Mouse (Mus musculus) neural tube, embryonic 15.5 days (tissue): ENCODE measurements around the gene Kcnh2. TPM values are rescaled to one million over a fixed set of nuclear protein-coding genes. Genes with fewer than 3 reads are reported as not detected.

ENCODE experiments used
- ATAC-seq: fragments of 200-750 bp; cut with Nextera tagmentation; 2 replicates; pipeline ENCODE4 v1.8.0; 2017; ENCODE audit warnings: mild to moderate bottlenecking, moderate TSS enrichment, moderate library complexity; ENCODE audit not compliant: low FRiP score
- H3K27ac ChIP-seq: fragments of 300-500 bp; sonication (generic); replicated peaks from 2 replicates; pipeline ENCODE4 v1.5.1; 2015; ENCODE audit warnings: mild to moderate bottlenecking, inconsistent platforms
- H3K27me3 ChIP-seq: fragments of 300-500 bp; sonication (generic); replicated peaks from 2 replicates; pipeline ENCODE4 v1.6.1; 2015; ENCODE audit warnings: inconsistent platforms
- H3K36me3 ChIP-seq: fragments of 300-500 bp; sonication (generic); 2 replicates; pipeline ENCODE4 v1.6.1; 2015; ENCODE audit warnings: inconsistent platforms
- H3K4me1 ChIP-seq: fragments of 300-500 bp; sonication (generic); 2 replicates; pipeline ENCODE4 v1.6.1; 2015; ENCODE audit warnings: inconsistent platforms
- H3K4me2 ChIP-seq: fragments of 300-500 bp; sonication (generic); 2 replicates; pipeline ENCODE4 v1.6.1; 2015; ENCODE audit warnings: inconsistent platforms, mild to moderate bottlenecking, moderate library complexity
- H3K4me3 ChIP-seq: fragments of 300-500 bp; sonication (generic); replicated peaks from 2 replicates; pipeline ENCODE4 v1.5.1; 2015; ENCODE audit warnings: mild to moderate bottlenecking, inconsistent platforms
- H3K9ac ChIP-seq: fragments of 300-500 bp; sonication (generic); replicated peaks from 2 replicates; pipeline ENCODE4 v1.6.1; 2015; ENCODE audit warnings: mild to moderate bottlenecking, inconsistent platforms
- H3K9me3 ChIP-seq: fragments of 300-500 bp; sonication (generic); replicated peaks from 2 replicates; pipeline ENCODE4 v1.6.1; 2016; ENCODE audit warnings: inconsistent platforms
- WGBS: fragments of 180-500 bp; shearing (Covaris S2); methylation state at CpG from one replicate; pipeline ENCODE4 v1.1.7; 2015; ENCODE audit warnings: mixed read lengths; 5-methylcytosine and 5-hydroxymethylcytosine counted together
- polyA plus RNA-seq: library from polyadenylated mRNA; unstranded; fragments of >200 nt; fragmentation: Nextera tagmentation; extraction: Ambion mirVana; gene quantifications from 2 replicates; pipeline ENCODE4 v1.2.1, GENCODE M21; 2015

Kcnh2 gene
- polyA plus RNA-seq, 1 experiment from 2014 or later: 18.2 TPM

- Histone ChIP-seq H3K27me3 (no peaks in the 10 kb centered on the region), H3K4me1 (peaks cover 40% of the 10 kb centered on the region), H3K9ac (no peak overlapping the region), H3K27ac (no peak overlapping the region), H3K4me2 (no peak overlapping the region), H3K9me3 (no peaks in the 10 kb centered on the region), H3K4me3 (no peak overlapping the region), H3K36me3 (peaks cover 42% of the 10 kb centered on the region)
- ATAC-seq: no peak
- WGBS: 75% methylated on average over 4 of the region's 4 CpGs
Measured at GRCm38 (mm10) chr5:24326842-24327417, 24.5 kb downstream of the Kcnh2 start.

GRCm38 (mm10) chr5:24326166-24326841, 25.1 kb downstream of the Kcnh2 start:
- Histone ChIP-seq H3K36me3 (peaks cover 37% of the 10 kb centered on the region), H3K4me2 (no peak overlapping the region), H3K4me3 (no peak overlapping the region), H3K27me3 (no peaks in the 10 kb centered on the region), H3K9ac (no peak overlapping the region), H3K27ac (no peak overlapping the region), H3K9me3 (no peaks in the 10 kb centered on the region), H3K4me1 (peaks cover 40% of the 10 kb centered on the region)
- ATAC-seq: no peak
- 95% methylated on average over 15 of the region's 15 CpGs for WGBS

- no peak overlapping the region for H3K27ac ChIP-seq
- WGBS: 59% methylated on average over 14 of the region's 14 CpGs
- peaks cover 35% of the 10 kb centered on the region for H3K36me3 ChIP-seq
- ATAC-seq: no peak
- H3K4me2 ChIP-seq: no peak overlapping the region
- no peaks in the 10 kb centered on the region for H3K27me3 ChIP-seq
- H3K4me1 ChIP-seq: peaks cover 42% of the 10 kb centered on the region
- H3K4me3 ChIP-seq: no peak overlapping the region
- H3K9me3 ChIP-seq: no peaks in the 10 kb centered on the region
- H3K9ac ChIP-seq: no peak overlapping the region
Measured at GRCm38 (mm10) chr5:24325251-24325650, 26.2 kb downstream of the Kcnh2 start.

- peaks cover 19% of the 10 kb centered on the region for H3K4me1 ChIP-seq
- H3K27me3 ChIP-seq: no peaks in the 10 kb centered on the region
- peaks cover 46% of the 10 kb centered on the region for H3K36me3 ChIP-seq
- no peak overlapping the region for H3K4me2 ChIP-seq
- no peak overlapping the region for H3K27ac ChIP-seq
- H3K9ac ChIP-seq: 0 out of 2 replicates have a peak overlapping the region, but pooled peaks have one; percentile 14
- ATAC-seq: no peak
- H3K4me3 ChIP-seq: no peak overlapping the region
- 10% methylated on average over 22 of the region's 22 CpGs for WGBS
- no peaks in the 10 kb centered on the region for H3K9me3 ChIP-seq
Measured at GRCm38 (mm10) chr5:24321711-24322682, 29.4 kb downstream of the Kcnh2 start.

- Histone ChIP-seq H3K9me3 (no peaks in the 10 kb centered on the region), H3K4me3 (no peak overlapping the region), H3K4me2 (no peak overlapping the region), H3K27me3 (no peaks in the 10 kb centered on the region), H3K4me1 (peaks cover 19% of the 10 kb centered on the region), H3K36me3 (peaks cover 40% of the 10 kb centered on the region), H3K9ac (no peak overlapping the region), H3K27ac (no peak overlapping the region)
- WGBS: 44% methylated on average over 5 of the region's 5 CpGs
- ATAC-seq: no peak
Measured at GRCm38 (mm10) chr5:24320894-24321293, 30.5 kb downstream of the Kcnh2 start.

GRCm38 (mm10) chr5:24320467-24320813, 31.0 kb downstream of the Kcnh2 start:
- peaks cover 19% of the 10 kb centered on the region for H3K4me1 ChIP-seq
- ATAC-seq: no peak
- peaks cover 36% of the 10 kb centered on the region for H3K36me3 ChIP-seq
- 36% methylated on average over 6 of the region's 6 CpGs for WGBS
- no peak overlapping the region for H3K4me3 ChIP-seq
- H3K27ac ChIP-seq: no peak overlapping the region
- peak overlapping the region; percentile 6; the same call in 1 of the 2 replicates for H3K4me2 ChIP-seq
- no peaks in the 10 kb centered on the region for H3K9me3 ChIP-seq
- H3K27me3 ChIP-seq: no peaks in the 10 kb centered on the region
- no peak overlapping the region for H3K9ac ChIP-seq

GRCm38 (mm10) chr5:24319776-24320466, 31.5 kb downstream of the Kcnh2 start:
- H3K36me3 ChIP-seq: peaks cover 31% of the 10 kb centered on the region
- no peak overlapping the region for H3K4me3 ChIP-seq
- H3K4me1 ChIP-seq: peaks cover 19% of the 10 kb centered on the region
- H3K9me3 ChIP-seq: no peaks in the 10 kb centered on the region
- peak overlapping the region; percentile 6; the same call in 1 of the 2 replicates for H3K4me2 ChIP-seq
- 17% methylated on average over 13 of the region's 13 CpGs for WGBS
- no peak overlapping the region for H3K9ac ChIP-seq
- H3K27ac ChIP-seq: no peak overlapping the region
- ATAC-seq: no peak
- no peaks in the 10 kb centered on the region for H3K27me3 ChIP-seq

GRCm38 (mm10) chr5:24309223-24309622, 42.2 kb downstream of the Kcnh2 start:
- no peak for ATAC-seq
- H3K9ac ChIP-seq: no peak overlapping the region
- no peak overlapping the region for H3K27ac ChIP-seq
- no peaks in the 10 kb centered on the region for H3K4me1 ChIP-seq
- WGBS: 95% methylated on average over 2 of the region's 2 CpGs
- no peak overlapping the region for H3K4me3 ChIP-seq
- H3K4me2 ChIP-seq: no peak overlapping the region
- no peaks in the 10 kb centered on the region for H3K27me3 ChIP-seq
- no peaks in the 10 kb centered on the region for H3K36me3 ChIP-seq
- no peaks in the 10 kb centered on the region; the same call in 1 of the 2 replicates for H3K9me3 ChIP-seq

GRCm38 (mm10) chr5:24308621-24309020, 42.8 kb downstream of the Kcnh2 start:
- Histone ChIP-seq H3K27me3 (no peaks in the 10 kb centered on the region), H3K36me3 (no peaks in the 10 kb centered on the region), H3K4me1 (no peaks in the 10 kb centered on the region), H3K9ac (no peak overlapping the region), H3K4me3 (no peak overlapping the region), H3K4me2 (no peak overlapping the region), H3K27ac (no peak overlapping the region), H3K9me3 (no peaks in the 10 kb centered on the region; the same call in 1 of the 2 replicates)
- WGBS: 67% methylated on average over 7 of the region's 7 CpGs
- ATAC-seq: no peak

GRCm38 (mm10) chr5:24307118-24307777, 44.2 kb downstream of the Kcnh2 start:
- Histone ChIP-seq H3K4me3 (no peak overlapping the region), H3K9ac (no peak overlapping the region), H3K4me1 (no peaks in the 10 kb centered on the region), H3K36me3 (no peaks in the 10 kb centered on the region), H3K27ac (no peak overlapping the region), H3K27me3 (no peaks in the 10 kb centered on the region), H3K9me3 (no peaks in the 10 kb centered on the region; the same call in 1 of the 2 replicates), H3K4me2 (no peak overlapping the region)
- no peak for ATAC-seq
- 48% methylated on average over 5 of the region's 5 CpGs for WGBS

- no peaks in the 10 kb centered on the region for H3K27me3 ChIP-seq
- H3K4me2 ChIP-seq: no peak overlapping the region
- no peaks in the 10 kb centered on the region; the same call in 1 of the 2 replicates for H3K9me3 ChIP-seq
- no peaks in the 10 kb centered on the region for H3K36me3 ChIP-seq
- no peaks in the 10 kb centered on the region for H3K4me1 ChIP-seq
- no peak for ATAC-seq
- no peak overlapping the region for H3K27ac ChIP-seq
- no peak overlapping the region for H3K9ac ChIP-seq
- WGBS: 71% methylated on average over 3 of the region's 3 CpGs
- no peak overlapping the region for H3K4me3 ChIP-seq
Measured at GRCm38 (mm10) chr5:24303199-24303598, 48.2 kb downstream of the Kcnh2 start.
